Mouse (Mus musculus) bone marrow macrophage, adult 2 months (primary cell): Measurements from ENCODE around the gene Ccndbp1.

Experiments used
- CTCF ChIP-seq: IDR thresholded peaks from 2 replicates; pipeline ENCODE4 v1.5.1; 2012; ENCODE audit warnings: low read depth, mild to moderate bottlenecking, low read length, moderate library complexity
- POLR2A ChIP-seq: IDR thresholded peaks from 2 replicates; pipeline ENCODE4 v1.6.1; 2012; ENCODE audit warnings: mild to moderate bottlenecking, low read depth, low read length, borderline replicate concordance

DNA sequence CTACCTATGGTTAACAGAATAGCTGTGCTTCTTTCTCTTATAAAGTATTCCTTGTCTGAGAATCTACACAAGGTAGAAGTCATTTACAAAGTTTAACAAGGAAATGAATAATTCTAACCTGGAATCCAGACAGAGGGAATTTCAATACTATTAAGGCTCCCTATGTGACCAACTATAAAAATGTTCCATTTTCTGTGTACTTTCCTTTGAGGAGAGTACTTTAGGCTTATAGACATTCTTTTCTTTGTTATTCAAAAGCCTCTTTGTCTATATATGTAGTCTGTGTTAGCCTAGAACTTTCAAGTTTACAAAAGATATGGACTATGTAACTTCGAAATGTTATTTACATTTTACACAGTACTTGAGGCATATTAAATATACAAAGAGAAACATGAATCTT is 47.9 kb upstream of the Ccndbp1 start:
- TF ChIP-seq CTCF, result no peak
- no peak for TF ChIP-seq POLR2A
